Mouse (Mus musculus): ENCODE measurements around the gene Xbp1. TPM values are rescaled to one million over a fixed set of nuclear protein-coding genes. Genes with fewer than 3 reads are reported as not detected.

The Xbp1 gene
- total and polyA plus RNA-seq, 3 experiments, result 111 to 133 (median 131) TPM

GRCm38 (mm10) chr11:5545457-5545856 lies 25.0 kb downstream of the Xbp1 start:
- DNase-seq (ENCODE audit: extremely low read depth), result no peak
- H3K36me3 ChIP-seq (replicated peaks in 1 of 2; ENCODE audit: control insufficient read depth in 1 of 2, insufficient read depth in 1 of 2, low read length in 1 of 2), result peaks cover 0 to under 1% of the 10 kb centered on the region in 2 experiments
- H3K4me2 ChIP-seq (ENCODE audit: insufficient read depth, low read depth, poor library complexity, severe bottlenecking), result no peak overlapping the region
- no peak overlapping the region for H3K4me3 ChIP-seq (replicated peaks in 1 of 3; ENCODE audit: low read depth in 2 of 3, low read length in 2 of 3, poor library complexity in 1 of 3)
- peaks cover 5% of the 10 kb centered on the region for H3K9me3 ChIP-seq (replicated peaks; ENCODE audit: low read length)
- H3K79me2 ChIP-seq (replicated peaks; ENCODE audit: control insufficient read depth, extremely low read depth, insufficient read depth, poor library complexity, severe bottlenecking), result peaks cover 13% of the 10 kb centered on the region
- TF ChIP-seq ETS1 (conservative IDR thresholded peaks at IDR 0.05; ENCODE audit: low read depth, low read length) (no peak), MYC (IDR thresholded peaks at IDR 0.05; ENCODE audit: low read depth, low read length) (no peak), MEF2A (IDR thresholded peaks at IDR 0.05; ENCODE audit: borderline replicate concordance, low read depth, low read length) (no peak), MAZ (IDR thresholded peaks at IDR 0.05; ENCODE audit: low read depth, low read length) (no peak), EP300 (IDR thresholded peaks at IDR 0.05; ENCODE audit: low read length) (no peak)
- no peak overlapping the region for H3K27ac ChIP-seq (ENCODE audit: insufficient read depth, low read depth)
- peaks cover under 1 to 7% of the 10 kb centered on the region in 2 experiments; a peak in 2 of 4 replicates for H3K4me1 ChIP-seq (ENCODE audit: control insufficient read depth in 1 of 2, insufficient read depth in 2 of 2)
- H3K27me3 ChIP-seq (replicated peaks), result no peaks in the 10 kb centered on the region
- in situ Hi-C loops (cut with MboI; ENCODE audit: low pct_ligation_motif_present, low pct_unique_long_range_greater_than_20kb, low sequenced_read_pairs), result no loop called here
- dilution Hi-C loops (cut with MboI; ENCODE audit: extremely low pct_ligation_motif_present, extremely low pct_unique_long_range_greater_than_20kb, low sequenced_read_pairs), result no loop called here
- no peak overlapping the region for H3K9ac ChIP-seq (ENCODE audit: insufficient read depth, low read depth)

DNA sequence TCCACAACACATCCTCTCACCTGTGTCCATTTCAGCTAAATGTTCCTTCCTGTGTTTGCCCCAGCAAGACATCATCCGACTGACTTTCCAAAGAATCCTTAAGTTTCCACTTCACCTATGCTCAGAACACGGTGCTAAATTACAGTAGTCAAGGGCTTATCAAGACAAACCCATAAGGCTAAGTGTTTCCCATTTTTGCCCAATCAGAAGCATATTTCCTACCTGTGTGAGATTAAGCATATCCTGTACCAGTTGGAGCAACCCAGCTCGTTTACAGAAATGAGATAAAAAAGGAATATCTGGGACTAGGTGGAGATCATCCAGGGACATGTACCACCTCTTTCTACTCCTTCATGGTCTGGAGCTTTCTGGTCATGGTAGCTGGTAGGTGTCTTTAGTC lies 26.2 kb downstream of the Xbp1 start:
- H3K27me3 ChIP-seq (replicated peaks), result no peaks in the 10 kb centered on the region
- H3K4me3 ChIP-seq (replicated peaks in 1 of 3; ENCODE audit: low read depth in 2 of 3, low read length in 2 of 3, poor library complexity in 1 of 3), result no peak overlapping the region
- H3K4me2 ChIP-seq (ENCODE audit: insufficient read depth, low read depth, poor library complexity, severe bottlenecking), result no peak overlapping the region
- 0 out of 2 replicates have a peak, but pooled peaks cover under 1% of the 10 kb centered on the region for H3K79me2 ChIP-seq (replicated peaks; ENCODE audit: control insufficient read depth, extremely low read depth, insufficient read depth, poor library complexity, severe bottlenecking)
- DNase-seq (ENCODE audit: extremely low read depth), result no peak
- peaks cover 0 to 5% of the 10 kb centered on the region in 2 experiments; a peak in 2 of 4 replicates for H3K4me1 ChIP-seq (ENCODE audit: control insufficient read depth in 1 of 2, insufficient read depth in 2 of 2)
- peaks cover 9% of the 10 kb centered on the region for H3K9me3 ChIP-seq (replicated peaks; ENCODE audit: low read length)
- dilution Hi-C loops (cut with MboI; ENCODE audit: extremely low pct_ligation_motif_present, extremely low pct_unique_long_range_greater_than_20kb, low sequenced_read_pairs) (no loop called here), in situ Hi-C loops (cut with MboI; ENCODE audit: low pct_ligation_motif_present, low pct_unique_long_range_greater_than_20kb, low sequenced_read_pairs) (no loop called here)
- H3K27ac ChIP-seq (ENCODE audit: insufficient read depth, low read depth), result no peak overlapping the region
- no peak for TF ChIP-seq ZNF384 (IDR thresholded peaks at IDR 0.05; ENCODE audit: low read depth, low read length)
- TF ChIP-seq POLR2A (IDR thresholded peaks at IDR 0.05; ENCODE audit: low read depth, low read length), result no peak
- TF ChIP-seq SMC3 (IDR thresholded peaks at IDR 0.05; ENCODE audit: low read depth, low read length), result no peak
- no peak for TF ChIP-seq CTCF (conservative IDR thresholded peaks at IDR 0.05 in 1 of 2, IDR thresholded peaks at IDR 0.05 in 1 of 2; ENCODE audit: low read depth in 2 of 2, low read length in 2 of 2)
- TF ChIP-seq PAX5 (IDR thresholded peaks at IDR 0.05; ENCODE audit: low read length), result no peak
- TF ChIP-seq TBP (conservative IDR thresholded peaks at IDR 0.05; ENCODE audit: low read depth, low read length), result no peak
- no peak for TF ChIP-seq RCOR1 (conservative IDR thresholded peaks at IDR 0.05; ENCODE audit: low read depth, low read length)
- TF ChIP-seq MEF2A (IDR thresholded peaks at IDR 0.05; ENCODE audit: borderline replicate concordance, low read depth, low read length), result no peak
- no peak for TF ChIP-seq BHLHE40 (IDR thresholded peaks at IDR 0.05; ENCODE audit: low read depth, low read length)
- TF ChIP-seq MAZ (IDR thresholded peaks at IDR 0.05; ENCODE audit: low read depth, low read length), result no peak
- no peak for TF ChIP-seq ZC3H11A (IDR thresholded peaks at IDR 0.05; ENCODE audit: low read depth, low read length)
- TF ChIP-seq MXI1 (IDR thresholded peaks at IDR 0.05; ENCODE audit: low read depth, low read length), result no peak
- no peak for TF ChIP-seq JUND (conservative IDR thresholded peaks at IDR 0.05; ENCODE audit: low read depth, low read length)
- no peak for TF ChIP-seq ETS1 (conservative IDR thresholded peaks at IDR 0.05; ENCODE audit: low read depth, low read length)
- no peak for TF ChIP-seq SIN3A (IDR thresholded peaks at IDR 0.05; ENCODE audit: low read length)
- H3K36me3 ChIP-seq (replicated peaks in 1 of 2; ENCODE audit: control insufficient read depth in 1 of 2, insufficient read depth in 1 of 2, low read length in 1 of 2), result no peaks in the 10 kb centered on the region
- no peak overlapping the region for H3K9ac ChIP-seq (ENCODE audit: insufficient read depth, low read depth)
